Comparison of ENCODE assay signal across 13 mouse cellular contexts in genomic region chr11:58733372-58733771, GRCm38 (mm10). TPM values are rescaled to one million over a fixed set of nuclear protein-coding genes. Genes with fewer than 3 reads are reported as not detected.
DNase-seq lines count a peak whose midpoint lies in the region; ATAC-seq and TF ChIP-seq lines count a peak whose summit lies in the region.
"Had no signal": no experiment of that assay in that cellular context is flagged by ENCODE, and none has a peak within 500 bp of the region (broad histone marks: within the 10 kb centered on the region; RNA-seq: fewer than 3 reads in every experiment).

No protein-coding gene starts in this region.

- no peaks in the 10 kb centered on the region for H3K4me1 ChIP-seq in lung, embryonic 14.5 days (ENCODE audit: insufficient read depth)
- H3K4me1 ChIP-seq in lung, postnatal 0 days (ENCODE audit: insufficient read depth, low read depth, low read length) = no peaks in the 10 kb centered on the region
- H3K4me1 ChIP-seq in neural tube, embryonic 15.5 days = no peaks in the 10 kb centered on the region
- H3K4me1 ChIP-seq: hindbrain, embryonic 10.5 days; lung, embryonic 15.5 days; stomach, embryonic 15.5 days had no signal

- no peaks in the 10 kb centered on the region for H3K36me3 ChIP-seq in lung, embryonic 14.5 days (ENCODE audit: insufficient read depth)
- H3K36me3 ChIP-seq in lung, postnatal 0 days (ENCODE audit: insufficient read depth, low read length) = no peaks in the 10 kb centered on the region
- H3K36me3 ChIP-seq in neural tube, embryonic 15.5 days = no peaks in the 10 kb centered on the region
- H3K36me3 ChIP-seq: hindbrain, embryonic 10.5 days; lung, embryonic 15.5 days; stomach, embryonic 15.5 days had no signal

- peak; percentile 21 for DNase-seq in lung, embryonic 14.5 days
- no peak for DNase-seq in lung, postnatal 0 days (ENCODE audit: low spot score)
- DNase-seq in frontal cortex, postnatal 36 days (ENCODE audit: low spot score in 2 of 2) = peak; percentile 15 to 59
- DNase-seq in layer of hippocampus, postnatal 10 days (ENCODE audit: low spot score in 2 of 2) = peak; percentile 39 to 45
- peak; percentile 73 to 85 for DNase-seq in right cerebral cortex, postnatal 10 days (ENCODE audit: low spot score in 2 of 2)
- no peak for DNase-seq in urinary bladder, adult 18-20 months (ENCODE audit: low spot score in 2 of 2)

- 49% methylated on average over 3 of the region's 3 CpGs for WGBS in lung, embryonic 14.5 days
- WGBS in lung, postnatal 0 days = 37% methylated on average over 3 of the region's 3 CpGs
- WGBS in neural tube, embryonic 15.5 days = 48% methylated on average over 3 of the region's 3 CpGs

- TF ChIP-seq CTCF in lung, embryonic 14.5 days (IDR thresholded peaks at IDR 0.05; ENCODE audit: low read depth) = no peak
- no peak for TF ChIP-seq CTCF in lung, postnatal 0 days (IDR thresholded peaks at IDR 0.05)

- H3K4me3 ChIP-seq in lung, embryonic 14.5 days (ENCODE audit: low read depth, low read length) = no peak overlapping the region
- H3K4me3 ChIP-seq in lung, postnatal 0 days (ENCODE audit: low read depth, low read length) = no peak overlapping the region
- H3K4me3 ChIP-seq in neural tube, embryonic 15.5 days (replicated peaks) = no peak overlapping the region
- H3K4me3 ChIP-seq: hindbrain, embryonic 10.5 days; lung, embryonic 15.5 days; stomach, embryonic 15.5 days had no signal

- no peak for TF ChIP-seq EP300 in lung, postnatal 0 days (IDR thresholded peaks at IDR 0.05)

- H3K4me2 ChIP-seq in lung, embryonic 14.5 days = no peak overlapping the region
- H3K4me2 ChIP-seq in lung, postnatal 0 days (replicated peaks; ENCODE audit: low read depth, low read length) = no peak overlapping the region
- H3K4me2 ChIP-seq in neural tube, embryonic 15.5 days = no peak overlapping the region
- H3K4me2 ChIP-seq: lung, embryonic 15.5 days; stomach, embryonic 15.5 days had no signal

- no peak overlapping the region for H3K9ac ChIP-seq in lung, embryonic 14.5 days
- H3K9ac ChIP-seq in lung, postnatal 0 days (replicated peaks; ENCODE audit: low read depth) = no peak overlapping the region
- H3K9ac ChIP-seq in neural tube, embryonic 15.5 days (replicated peaks) = no peak overlapping the region
- H3K9ac ChIP-seq: lung, embryonic 15.5 days; stomach, embryonic 15.5 days had no signal

- H3K9me3 ChIP-seq in lung, embryonic 14.5 days (ENCODE audit: low read depth, low read length) = no peaks in the 10 kb centered on the region
- H3K9me3 ChIP-seq in lung, postnatal 0 days (ENCODE audit: low read length) = no peaks in the 10 kb centered on the region
- H3K9me3 ChIP-seq in neural tube, embryonic 15.5 days (replicated peaks) = no peaks in the 10 kb centered on the region
- H3K9me3 ChIP-seq: hindbrain, embryonic 10.5 days; lung, embryonic 15.5 days; stomach, embryonic 15.5 days had no signal

- H3K27ac ChIP-seq in lung, embryonic 14.5 days (ENCODE audit: low read depth) = no peak overlapping the region
- no peak overlapping the region for H3K27ac ChIP-seq in lung, postnatal 0 days (ENCODE audit: low read length)
- H3K27ac ChIP-seq in neural tube, embryonic 15.5 days (replicated peaks) = no peak overlapping the region
- H3K27ac ChIP-seq: hindbrain, embryonic 10.5 days; lung, embryonic 15.5 days; stomach, embryonic 15.5 days had no signal

- no peaks in the 10 kb centered on the region for H3K27me3 ChIP-seq in lung, embryonic 14.5 days (ENCODE audit: insufficient read depth, low read length)
- H3K27me3 ChIP-seq in lung, postnatal 0 days (replicated peaks; ENCODE audit: insufficient read depth, low read length) = no peaks in the 10 kb centered on the region
- H3K27me3 ChIP-seq in neural tube, embryonic 15.5 days (replicated peaks) = no peaks in the 10 kb centered on the region
- H3K27me3 ChIP-seq: lung, embryonic 15.5 days; stomach, embryonic 15.5 days had no signal

- no peak for ATAC-seq in lung, embryonic 14.5 days (ENCODE audit: insufficient read depth)
- no peak for ATAC-seq in lung, postnatal 0 days
- no peak for ATAC-seq in neural tube, embryonic 15.5 days (ENCODE audit: low FRiP score)

RNA-seq across cellular contexts. Expression of gene Olfr317, which starts 5.6 kb away (rescaled TPM):
- not detected in 2 replicates for polyA plus RNA-seq in lung, embryonic 14.5 days (2014; fragmentation: Nextera tagmentation; extraction: Ambion mirVana)
- polyA plus RNA-seq in lung, postnatal 0 days (2015; fragmentation: Nextera tagmentation; extraction: Ambion mirVana) = not detected in 2 replicates
- total RNA-seq in layer of hippocampus, postnatal 10 days (2021) = under 1 TPM in 1 of 2 experiments, not detected in 1; 0.49 TPM
- polyA plus RNA-seq in neural tube, embryonic 15.5 days (2015; fragmentation: Nextera tagmentation; extraction: Ambion mirVana) = 0.17 and 0.26 TPM in 2 replicates
- total RNA-seq: heart, adult 8-10 months had no signal
- polyA plus RNA-seq: hindbrain, embryonic 10.5 days; kidney, embryonic 14.5 days; lung, embryonic 15.5 days; stomach, embryonic 15.5 days had no signal

RNA-seq across cellular contexts. Expression of gene Olfr318, which starts 9.6 kb away (rescaled TPM):
- not detected in 2 replicates for polyA plus RNA-seq in lung, embryonic 14.5 days (2014; fragmentation: Nextera tagmentation; extraction: Ambion mirVana)
- polyA plus RNA-seq in lung, postnatal 0 days (2015; fragmentation: Nextera tagmentation; extraction: Ambion mirVana) = not detected in 2 replicates
- total RNA-seq in layer of hippocampus, postnatal 10 days (2021) = under 1 TPM in 1 of 2 experiments, not detected in 1; 0.16 TPM
- not detected in 2 replicates for polyA plus RNA-seq in neural tube, embryonic 15.5 days (2015; fragmentation: Nextera tagmentation; extraction: Ambion mirVana)
- total RNA-seq: heart, adult 8-10 months had no signal
- polyA plus RNA-seq: hindbrain, embryonic 10.5 days; kidney, embryonic 14.5 days; limb, embryonic 11.5 days; lung, embryonic 15.5 days; stomach, embryonic 15.5 days had no signal

RNA-seq across cellular contexts. Expression of gene Olfr316, which starts 19.2 kb away (rescaled TPM):
- not detected in 2 replicates for polyA plus RNA-seq in lung, embryonic 14.5 days (2014; fragmentation: Nextera tagmentation; extraction: Ambion mirVana)
- not detected in 2 replicates for polyA plus RNA-seq in lung, postnatal 0 days (2015; fragmentation: Nextera tagmentation; extraction: Ambion mirVana)
- under 1 TPM; 0.25 to 0.32 TPM for total RNA-seq in layer of hippocampus, postnatal 10 days (2021)
- not detected in 2 replicates for polyA plus RNA-seq in neural tube, embryonic 15.5 days (2015; fragmentation: Nextera tagmentation; extraction: Ambion mirVana)
- total RNA-seq: heart, adult 8-10 months had no signal
- polyA plus RNA-seq: hindbrain, embryonic 10.5 days; kidney, embryonic 14.5 days; limb, embryonic 11.5 days; lung, embryonic 15.5 days; stomach, embryonic 15.5 days had no signal

RNA-seq across cellular contexts. Expression of gene Olfr319, which starts 34.4 kb away (rescaled TPM):
- polyA plus RNA-seq in lung, embryonic 14.5 days (2014; fragmentation: Nextera tagmentation; extraction: Ambion mirVana) = not detected in 2 replicates
- not detected in 2 replicates for polyA plus RNA-seq in lung, postnatal 0 days (2015; fragmentation: Nextera tagmentation; extraction: Ambion mirVana)
- not detected for total RNA-seq in layer of hippocampus, postnatal 10 days (2021)
- polyA plus RNA-seq in neural tube, embryonic 15.5 days (2015; fragmentation: Nextera tagmentation; extraction: Ambion mirVana) = not detected in 2 replicates
- total RNA-seq: heart, adult 8-10 months had no signal
- polyA plus RNA-seq: hindbrain, embryonic 10.5 days; kidney, embryonic 14.5 days; limb, embryonic 11.5 days; lung, embryonic 15.5 days; stomach, embryonic 15.5 days had no signal

RNA-seq across cellular contexts. Expression of gene Olfr315, which starts 39.6 kb away (rescaled TPM):
- not detected in 2 replicates for polyA plus RNA-seq in lung, embryonic 14.5 days (2014; fragmentation: Nextera tagmentation; extraction: Ambion mirVana)
- not detected in 2 replicates for polyA plus RNA-seq in lung, postnatal 0 days (2015; fragmentation: Nextera tagmentation; extraction: Ambion mirVana)
- not detected for total RNA-seq in layer of hippocampus, postnatal 10 days (2021)
- not detected in 2 replicates for polyA plus RNA-seq in neural tube, embryonic 15.5 days (2015; fragmentation: Nextera tagmentation; extraction: Ambion mirVana)
- total RNA-seq: heart, adult 8-10 months had no signal
- polyA plus RNA-seq: hindbrain, embryonic 10.5 days; kidney, embryonic 14.5 days; limb, embryonic 11.5 days; lung, embryonic 15.5 days; stomach, embryonic 15.5 days had no signal

Comparison
In these comparisons a context has a peak if more than half of its experiments do, and no peak if none do; other contexts are left out.
1. DNase-seq: peak in lung, embryonic 14.5 days (single experiment), frontal cortex, postnatal 36 days (2 of 2), layer of hippocampus, postnatal 10 days (2 of 2) and right cerebral cortex, postnatal 10 days (2 of 2); none in lung, postnatal 0 days (single experiment) and urinary bladder, adult 18-20 months (0 of 2).